Mouse (Mus musculus) liver, embryonic 13.5 days (tissue): ENCODE measurements around the gene Ift88. TPM values are rescaled to one million over a fixed set of nuclear protein-coding genes. Genes with fewer than 3 reads are reported as not detected.

ENCODE experiments used
- ATAC-seq: fragments of 200-750 bp; cut with Nextera tagmentation; 2 replicates; pipeline ENCODE4 v1.8.0; 2017; ENCODE audit warnings: low read depth, mild to moderate bottlenecking, moderate number of reproducible peaks, moderate library complexity
- DNase-seq: peaks from one replicate; pipeline ENCODE4 v3.0.0; 2022
- H3K27ac ChIP-seq: fragments of 300-500 bp; sonication (generic); 2 replicates; pipeline ENCODE4 v1.5.1; 2015; ENCODE audit warnings: moderate library complexity, mild to moderate bottlenecking, inconsistent platforms
- H3K27me3 ChIP-seq: fragments of 300-500 bp; sonication (generic); 2 replicates; pipeline ENCODE4 v1.6.1; 2015; ENCODE audit warnings: mild to moderate bottlenecking, inconsistent platforms
- H3K36me3 ChIP-seq: fragments of 300-500 bp; sonication (generic); 2 replicates; pipeline ENCODE4 v1.6.1; 2015; ENCODE audit warnings: mild to moderate bottlenecking, inconsistent platforms
- H3K4me1 ChIP-seq: fragments of 300-500 bp; sonication (generic); replicated peaks from 2 replicates; pipeline ENCODE4 v1.6.1; 2015; ENCODE audit warnings: inconsistent platforms
- H3K4me2 ChIP-seq: fragments of 300-500 bp; sonication (generic); 2 replicates; pipeline ENCODE4 v1.6.1; 2015; ENCODE audit warnings: inconsistent platforms, mild to moderate bottlenecking, moderate library complexity
- H3K4me3 ChIP-seq: fragments of 300-500 bp; sonication (generic); replicated peaks from 2 replicates; pipeline ENCODE4 v1.5.1; 2015; ENCODE audit warnings: mild to moderate bottlenecking, inconsistent platforms
- H3K9ac ChIP-seq: fragments of 300-500 bp; sonication (generic); 2 replicates; pipeline ENCODE4 v1.6.1; 2015; ENCODE audit warnings: mild to moderate bottlenecking, inconsistent platforms
- H3K9me3 ChIP-seq: fragments of 300-500 bp; sonication (generic); replicated peaks from 2 replicates; pipeline ENCODE4 v1.6.1; 2016; ENCODE audit warnings: inconsistent platforms
- WGBS: fragments of 180-500 bp; shearing (Covaris S2); methylation state at CpG from one replicate; pipeline ENCODE4 v1.1.7; 2015; ENCODE audit not compliant: insufficient replicate concordance; 5-methylcytosine and 5-hydroxymethylcytosine counted together
- polyA plus RNA-seq: library from polyadenylated mRNA; unstranded; fragments of >200 nt; fragmentation: Nextera tagmentation; extraction: Ambion mirVana; gene quantifications from 2 replicates; pipeline ENCODE4 v1.2.1, GENCODE M21; 2015

The Ift88 gene
- polyA plus RNA-seq, 1 experiment from 2014 or later: 1.7 TPM

DNA sequence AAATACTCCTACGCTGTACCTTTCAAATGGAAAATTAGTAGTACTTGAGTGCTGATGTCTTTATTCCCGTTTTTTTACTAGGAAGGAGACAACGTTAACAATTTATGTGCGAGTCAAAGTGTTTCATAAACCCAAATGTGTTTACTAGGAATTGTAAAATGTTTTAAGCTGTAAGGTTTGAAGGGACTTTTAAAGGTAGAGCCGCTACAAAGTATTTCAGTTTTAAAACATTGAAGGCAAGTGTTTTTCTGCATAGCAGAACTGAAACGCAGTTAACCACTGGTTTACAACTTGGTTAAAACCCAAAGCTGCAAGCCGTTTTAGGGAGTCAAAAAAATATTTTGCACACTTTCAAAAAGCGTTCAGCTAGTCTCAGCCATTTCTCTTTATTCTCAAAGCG is 99.9 kb downstream of the Ift88 start:
- peaks cover 15% of the 10 kb centered on the region for H3K4me1 ChIP-seq
- no peak for ATAC-seq
- H3K9me3 ChIP-seq: no peaks in the 10 kb centered on the region
- no peaks in the 10 kb centered on the region for H3K36me3 ChIP-seq
- peaks cover 58% of the 10 kb centered on the region for H3K27me3 ChIP-seq
- whole genome bisulfite sequencing: 77% methylated on average over 9 of the region's 9 CpGs
- H3K27ac ChIP-seq: no peak overlapping the region
- H3K4me2 ChIP-seq: no peak overlapping the region
- no peak for DNase-seq
- H3K9ac ChIP-seq: no peak overlapping the region
- H3K4me3 ChIP-seq: no peak overlapping the region

DNA sequence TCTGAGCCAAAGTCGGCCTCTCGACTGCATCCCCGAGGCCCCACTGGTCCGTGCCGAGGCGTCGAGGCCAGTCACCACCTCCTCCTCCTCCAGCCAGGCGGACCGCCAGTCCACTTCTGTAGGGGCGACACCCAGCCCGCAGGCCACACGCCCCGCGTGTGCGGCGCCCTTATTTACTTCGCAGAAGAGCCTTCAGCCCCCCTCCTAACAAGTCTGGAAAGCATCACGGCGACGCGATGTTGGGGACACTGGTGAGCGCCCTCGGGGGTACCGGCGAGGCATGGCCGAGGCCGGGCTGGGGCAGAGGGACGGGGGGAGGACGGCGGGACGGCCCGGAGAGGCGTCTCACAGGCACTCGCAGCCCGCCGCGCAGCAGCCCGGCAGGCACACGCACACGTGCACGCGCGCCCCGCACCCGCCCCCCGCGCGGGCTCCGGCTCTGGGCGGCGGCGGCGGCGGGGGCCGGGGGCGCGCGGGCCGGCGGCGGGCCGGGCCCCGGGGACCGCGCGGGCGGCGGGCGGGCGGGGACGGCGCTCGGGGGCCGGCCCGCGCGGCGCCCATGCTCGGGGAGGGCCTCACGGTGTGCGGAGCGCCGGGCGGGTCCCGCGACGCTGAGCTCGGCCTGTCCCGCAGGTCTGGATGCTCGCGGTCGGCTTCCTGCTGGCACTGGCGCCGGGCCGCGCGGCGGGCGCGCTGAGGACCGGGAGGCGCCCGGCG is 101.0 kb downstream of the Ift88 start, which contains the start of gene Il17d:
Gene Il17d (plus strand): TSS at position 107 of the 717 bp plus-strand sequence.
- DNase-seq (no peak), ATAC-seq (peak; percentile 13)
- Histone ChIP-seq H3K9me3 (no peaks in the 10 kb centered on the region), H3K4me3 (peak within 1 kb of the TSS; percentile 66), H3K4me2 (peak within 1 kb of the TSS; percentile 83), H3K4me1 (peaks cover 26% of the 10 kb centered on the region), H3K27ac (no peak within 1 kb of the TSS), H3K9ac (peak within 1 kb of the TSS; percentile 49; the same call in 1 of the 2 replicates), H3K36me3 (no peaks in the 10 kb centered on the region), H3K27me3 (peaks cover 58% of the 10 kb centered on the region)
- WGBS: 2% methylated on average over 56 of the region's 104 CpGs

DNA sequence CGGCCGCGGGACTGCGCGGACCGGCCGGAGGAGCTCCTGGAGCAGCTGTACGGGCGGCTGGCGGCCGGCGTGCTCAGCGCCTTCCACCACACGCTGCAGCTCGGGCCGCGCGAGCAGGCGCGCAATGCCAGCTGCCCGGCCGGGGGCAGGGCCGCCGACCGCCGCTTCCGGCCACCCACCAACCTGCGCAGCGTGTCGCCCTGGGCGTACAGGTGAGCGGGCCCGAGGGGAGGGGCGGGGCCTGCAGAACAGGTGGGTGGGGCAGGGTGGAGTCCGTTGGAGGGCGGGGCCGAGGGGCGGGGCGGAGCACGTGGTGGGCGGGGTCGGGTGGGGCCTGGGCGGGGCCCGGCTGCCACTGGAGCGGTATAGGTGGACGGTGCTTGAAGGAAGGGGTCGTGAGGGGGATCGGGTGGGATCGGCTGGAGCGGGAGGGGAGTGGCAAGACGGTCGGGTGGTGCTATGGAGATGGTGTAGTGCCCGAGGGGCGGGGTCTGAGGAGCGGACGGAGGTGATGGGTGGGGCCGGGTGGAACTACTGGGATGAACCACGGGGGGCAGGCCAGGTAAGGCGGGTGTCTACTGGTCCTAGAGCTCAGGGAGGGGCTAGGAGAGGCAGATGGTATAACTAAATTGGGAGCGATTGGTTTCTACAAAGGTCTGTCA is 101.7 kb downstream of the Ift88 start:
- Histone ChIP-seq H3K4me3 (peak overlapping the region; percentile 66), H3K4me2 (peak overlapping the region; percentile 83), H3K36me3 (no peaks in the 10 kb centered on the region), H3K9ac (peak overlapping the region; percentile 49; the same call in 1 of the 2 replicates), H3K4me1 (peaks cover 27% of the 10 kb centered on the region), H3K27ac (no peak overlapping the region), H3K9me3 (no peaks in the 10 kb centered on the region), H3K27me3 (peaks cover 58% of the 10 kb centered on the region)
- ATAC-seq (peak; percentile 58), DNase-seq (peak; percentile 33)
- under 1% methylated on average over 54 of the region's 60 CpGs for WGBS

DNA sequence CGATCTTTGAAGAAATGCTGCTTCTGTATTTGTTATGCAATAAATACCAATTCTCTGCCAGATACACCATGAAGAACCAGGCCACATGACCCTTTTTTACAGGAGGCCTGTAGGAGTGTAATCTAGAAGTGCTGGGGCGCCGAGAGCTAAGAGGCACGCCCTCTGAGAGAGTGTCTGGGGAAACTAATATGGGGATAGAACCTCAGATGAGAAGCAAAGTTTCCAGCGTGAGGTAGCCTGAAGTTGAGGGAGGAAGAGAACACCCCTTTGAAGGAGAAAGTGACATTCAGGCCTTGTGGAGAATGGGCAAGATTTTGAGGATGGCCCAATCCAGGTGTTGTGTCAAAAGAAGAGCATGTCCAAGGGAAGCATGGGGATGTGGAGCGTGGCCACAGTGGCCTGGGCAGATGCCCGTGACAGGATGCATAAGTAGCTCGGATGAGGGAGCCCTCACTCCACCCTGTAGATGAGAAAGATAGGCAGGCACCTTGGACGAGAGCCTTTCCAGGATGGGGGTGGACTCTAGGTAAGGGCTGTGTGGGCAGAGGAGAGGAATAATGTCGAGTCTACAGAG is 102.3 kb downstream of the Ift88 start:
- peak overlapping the region; percentile 66; the same call in 1 of the 2 replicates for H3K4me3 ChIP-seq
- DNase-seq (no peak), ATAC-seq (peak; percentile 28; the same call in 1 of the 2 replicates)
- peaks cover 58% of the 10 kb centered on the region for H3K27me3 ChIP-seq
- no peaks in the 10 kb centered on the region for H3K9me3 ChIP-seq
- peak overlapping the region; percentile 83 for H3K4me2 ChIP-seq
- no peaks in the 10 kb centered on the region for H3K36me3 ChIP-seq
- H3K27ac ChIP-seq: no peak overlapping the region
- no peak overlapping the region for H3K9ac ChIP-seq
- peaks cover 27% of the 10 kb centered on the region for H3K4me1 ChIP-seq
- WGBS: 35% methylated on average over 10 of the region's 10 CpGs

DNA sequence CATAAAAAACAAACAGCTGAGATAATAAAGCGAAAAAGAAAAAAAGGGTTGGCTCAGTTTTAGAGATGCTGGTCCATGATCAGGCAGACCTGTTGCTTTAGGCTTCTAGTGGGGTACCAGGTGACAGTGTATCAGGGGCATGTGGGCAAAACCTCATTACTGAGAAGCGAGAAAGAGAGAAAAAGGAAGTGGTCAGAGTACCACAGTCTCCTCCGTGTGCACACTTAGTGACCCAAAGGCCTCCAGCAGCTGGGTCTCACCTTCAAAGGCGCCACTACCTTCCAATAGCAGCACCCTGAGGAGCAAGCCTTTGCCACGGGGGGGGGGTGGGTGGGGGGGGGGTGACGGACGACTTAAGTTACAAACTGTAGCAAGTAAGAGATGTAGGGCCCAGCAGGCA is 103.3 kb downstream of the Ift88 start:
- no peak overlapping the region for H3K4me3 ChIP-seq
- H3K27ac ChIP-seq: no peak overlapping the region
- H3K27me3 ChIP-seq: peaks cover 54% of the 10 kb centered on the region
- H3K36me3 ChIP-seq: no peaks in the 10 kb centered on the region
- DNase-seq: no peak
- H3K4me1 ChIP-seq: peaks cover 27% of the 10 kb centered on the region
- H3K9ac ChIP-seq: no peak overlapping the region
- no peak overlapping the region for H3K4me2 ChIP-seq
- ATAC-seq: no peak
- 20% methylated on average over 7 of the region's 7 CpGs for WGBS
- no peaks in the 10 kb centered on the region for H3K9me3 ChIP-seq

DNA sequence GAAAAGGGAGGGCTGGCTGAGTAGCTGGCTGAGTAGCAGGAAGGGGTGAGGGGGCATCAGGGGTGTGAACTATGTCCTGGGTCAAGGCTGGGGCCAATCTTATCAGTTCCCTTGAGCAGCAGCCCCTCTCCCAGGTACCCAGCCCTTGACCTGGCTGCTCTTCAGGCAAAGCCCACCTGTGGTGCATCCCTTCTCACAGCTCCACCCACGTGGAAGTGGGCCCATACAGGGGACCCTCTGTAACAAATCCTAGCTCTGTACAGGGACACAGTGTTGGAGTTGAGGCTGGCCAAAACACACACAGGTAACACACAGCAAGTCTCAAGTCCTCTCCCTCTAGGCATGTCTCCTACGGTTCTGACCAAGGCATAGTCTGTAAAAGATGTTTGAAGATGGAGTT is 103.7 kb downstream of the Ift88 start:
- Histone ChIP-seq H3K27ac (no peak overlapping the region), H3K27me3 (peaks cover 49% of the 10 kb centered on the region), H3K4me2 (no peak overlapping the region), H3K9ac (no peak overlapping the region), H3K4me3 (no peak overlapping the region), H3K4me1 (peaks cover 27% of the 10 kb centered on the region), H3K9me3 (no peaks in the 10 kb centered on the region), H3K36me3 (no peaks in the 10 kb centered on the region)
- DNase-seq (no peak), ATAC-seq (no peak)
- 31% methylated on average over 2 of the region's 2 CpGs for WGBS

DNA sequence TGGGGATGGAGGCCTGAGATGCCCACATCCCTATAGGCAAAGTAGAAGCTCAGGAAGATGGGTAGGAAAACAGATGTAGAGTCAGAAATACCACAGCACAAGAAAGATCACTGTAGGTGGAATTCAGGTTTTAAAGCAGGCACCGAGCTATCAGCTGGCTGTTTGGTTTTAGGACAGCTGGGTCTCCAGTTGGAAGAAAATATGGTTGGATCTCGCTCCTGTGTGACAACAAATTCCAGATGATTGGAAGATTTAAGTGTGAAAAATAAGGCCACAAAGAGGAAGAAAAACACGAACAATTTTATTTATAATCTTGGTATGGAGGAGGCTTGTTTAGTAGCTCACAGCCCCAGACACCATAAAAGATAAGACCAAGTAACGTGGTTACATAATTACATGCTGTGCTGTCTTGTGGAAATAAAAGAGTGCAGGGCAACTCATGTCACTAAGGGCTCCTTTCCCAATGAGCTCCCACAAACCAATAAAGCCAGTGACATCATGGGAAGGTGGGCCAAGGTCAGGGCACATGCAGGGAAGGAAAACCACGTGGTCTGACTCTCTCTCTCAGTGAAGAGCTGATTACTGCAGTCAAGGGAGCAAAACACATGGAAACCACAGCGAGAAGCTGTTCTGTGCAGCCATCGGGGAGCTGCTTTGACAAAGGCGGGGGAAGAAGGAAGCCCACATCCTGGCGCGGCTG is 105.4 kb downstream of the Ift88 start:
- 30% methylated on average over 10 of the region's 10 CpGs for WGBS
- no peak overlapping the region for H3K27ac ChIP-seq
- ATAC-seq: no peak

DNA sequence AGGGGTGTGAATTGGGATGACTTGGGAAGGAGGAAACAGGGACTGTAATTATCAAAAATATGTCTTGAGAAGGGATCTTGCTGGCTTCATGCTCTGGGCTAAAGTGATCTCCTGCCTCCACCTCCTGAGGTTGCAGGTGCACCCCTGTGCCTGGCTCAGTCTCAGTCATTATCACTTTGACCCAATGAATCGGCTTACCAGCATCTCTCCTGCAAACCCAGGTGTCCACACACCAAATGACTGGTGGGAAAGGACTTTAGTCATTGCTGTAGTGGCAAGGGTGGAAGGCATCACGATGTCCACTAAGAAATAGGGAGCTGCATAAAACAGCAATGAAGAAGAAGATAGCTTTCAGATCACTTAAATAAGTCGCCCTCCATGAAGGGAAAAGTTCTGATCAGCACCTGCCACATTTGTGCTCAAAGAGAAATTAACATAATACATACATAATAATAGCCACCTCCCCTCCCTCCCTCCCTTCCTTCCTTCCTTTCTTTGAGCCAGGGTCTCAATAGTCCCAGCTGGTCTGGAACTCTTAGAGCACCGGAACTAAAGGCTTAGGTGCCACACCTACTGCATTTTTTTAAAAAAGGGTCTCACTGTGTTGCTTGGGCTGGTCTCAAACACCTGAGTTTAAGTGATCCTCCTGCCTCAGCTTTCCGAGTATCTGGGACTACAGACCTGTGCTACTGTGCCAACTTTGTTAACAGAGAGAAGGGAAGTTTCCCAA is 106.1 kb downstream of the Ift88 start:
- WGBS: 49% methylated on average over 5 of the region's 5 CpGs
- no peaks in the 10 kb centered on the region for H3K36me3 ChIP-seq
- H3K4me2 ChIP-seq: no peak overlapping the region
- no peak overlapping the region for H3K27ac ChIP-seq
- H3K9ac ChIP-seq: no peak overlapping the region
- peaks cover 23% of the 10 kb centered on the region for H3K4me1 ChIP-seq
- H3K4me3 ChIP-seq: no peak overlapping the region
- no peaks in the 10 kb centered on the region for H3K9me3 ChIP-seq
- peaks cover 38% of the 10 kb centered on the region for H3K27me3 ChIP-seq
- ATAC-seq (no peak), DNase-seq (no peak)

More for the DNA sequence above, 105.4 kb downstream of the Ift88 start:
- Histone ChIP-seq H3K4me2 (no peak overlapping the region), H3K9me3 (no peaks in the 10 kb centered on the region), H3K4me1 (peaks cover 27% of the 10 kb centered on the region), H3K4me3 (no peak overlapping the region), H3K9ac (no peak overlapping the region), H3K36me3 (no peaks in the 10 kb centered on the region), H3K27me3 (peaks cover 38% of the 10 kb centered on the region)
- no peak for DNase-seq

DNA sequence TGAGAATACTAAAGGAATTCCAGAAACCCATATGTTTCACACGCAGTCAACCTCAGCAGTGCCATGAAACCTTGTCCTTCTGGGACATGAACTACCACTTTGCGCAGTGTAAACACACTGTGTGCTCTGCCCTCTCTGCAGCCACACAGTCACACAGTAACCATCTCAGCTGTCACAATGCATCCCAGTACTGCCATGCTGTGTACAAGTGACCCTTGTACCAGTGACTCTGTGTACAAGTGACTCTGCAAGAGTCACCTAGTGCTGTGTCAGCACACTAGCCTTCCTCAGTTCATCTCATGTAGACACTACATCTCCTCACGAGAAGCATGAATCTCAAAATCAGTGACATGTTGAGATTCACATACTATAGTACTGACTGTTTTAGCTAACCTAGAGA is 108.7 kb downstream of the Ift88 start:
- Histone ChIP-seq H3K4me3 (no peak overlapping the region), H3K27ac (no peak overlapping the region), H3K36me3 (no peaks in the 10 kb centered on the region), H3K4me1 (peaks cover 16% of the 10 kb centered on the region), H3K27me3 (peaks cover 28% of the 10 kb centered on the region), H3K4me2 (no peak overlapping the region), H3K9ac (no peak overlapping the region), H3K9me3 (no peaks in the 10 kb centered on the region)
- DNase-seq: no peak
- 68% methylated on average over 3 of the region's 3 CpGs for WGBS
- ATAC-seq: no peak

DNA sequence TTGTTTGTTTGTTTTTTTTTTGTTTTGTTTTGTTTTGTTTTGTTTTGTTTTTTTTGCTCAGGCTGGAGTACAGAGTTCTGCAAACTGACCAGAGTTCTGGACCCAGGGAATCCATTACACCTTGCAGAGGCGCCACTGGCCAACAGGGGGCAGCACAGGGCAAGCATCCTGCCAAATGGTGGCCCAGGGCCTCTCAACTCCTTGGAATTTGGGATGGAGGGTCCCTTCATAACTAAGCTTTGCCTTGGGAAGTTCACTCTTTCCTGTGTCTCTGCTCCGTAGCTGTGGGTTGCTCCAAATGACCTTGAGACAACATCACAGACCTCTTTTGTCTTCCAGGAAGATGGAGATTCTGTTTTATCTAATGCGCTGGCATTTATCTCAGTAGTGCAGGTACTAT is 109.4 kb downstream of the Ift88 start:
- peaks cover 25% of the 10 kb centered on the region; the same call in 1 of the 2 replicates for H3K27me3 ChIP-seq
- H3K4me1 ChIP-seq: peaks cover 18% of the 10 kb centered on the region
- no peak for ATAC-seq
- no peak overlapping the region for H3K9ac ChIP-seq
- no peaks in the 10 kb centered on the region for H3K9me3 ChIP-seq
- H3K4me2 ChIP-seq: no peak overlapping the region
- H3K4me3 ChIP-seq: no peak overlapping the region
- no peak overlapping the region for H3K27ac ChIP-seq
- 36% methylated on average over 3 of the region's 3 CpGs for WGBS
- no peak for DNase-seq
- no peaks in the 10 kb centered on the region for H3K36me3 ChIP-seq
